Mouse (Mus musculus) heart, adult 2 months (tissue): ENCODE results near the gene Lrrc4.

Source experiments
- CTCF ChIP-seq: fragments of 200-600 bp; IDR thresholded peaks from 2 replicates; pipeline ENCODE4 v1.8.1; 2022; ENCODE audit warnings: antibody characterized with exemption, mild to moderate bottlenecking, moderate library complexity
- EP300 ChIP-seq: fragments of 200-500 bp; IDR thresholded peaks from 2 replicates; pipeline ENCODE4 v1.6.1; 2011; ENCODE audit warnings: low read depth, low read length, control low read depth; ENCODE audit not compliant: insufficient read depth
- POLR2A ChIP-seq: fragments of 200-500 bp; IDR thresholded peaks from 2 replicates; pipeline ENCODE4 v1.6.1; 2011; ENCODE audit warnings: mild to moderate bottlenecking, low read depth, low read length, control low read depth; ENCODE audit not compliant: insufficient read depth

- TF ChIP-seq CTCF (no peak), POLR2A (no peak), EP300 (no peak)
Measured at GRCm38 (mm10) chr6:28853654-28854053, 22.1 kb upstream of the Lrrc4 start.
